Mouse (Mus musculus) cerebellum, adult 8-10 months (tissue): ENCODE measurements around the gene Zzef1.

Experiments used
- DNase-seq: peaks from one replicate; pipeline ENCODE4 v3.0.0; 2022

Gene Zzef1

GRCm38 (mm10) chr11:72923116-72923515 lies 127.1 kb downstream of the Zzef1 start:
- DNase-seq, result no peak

DNA sequence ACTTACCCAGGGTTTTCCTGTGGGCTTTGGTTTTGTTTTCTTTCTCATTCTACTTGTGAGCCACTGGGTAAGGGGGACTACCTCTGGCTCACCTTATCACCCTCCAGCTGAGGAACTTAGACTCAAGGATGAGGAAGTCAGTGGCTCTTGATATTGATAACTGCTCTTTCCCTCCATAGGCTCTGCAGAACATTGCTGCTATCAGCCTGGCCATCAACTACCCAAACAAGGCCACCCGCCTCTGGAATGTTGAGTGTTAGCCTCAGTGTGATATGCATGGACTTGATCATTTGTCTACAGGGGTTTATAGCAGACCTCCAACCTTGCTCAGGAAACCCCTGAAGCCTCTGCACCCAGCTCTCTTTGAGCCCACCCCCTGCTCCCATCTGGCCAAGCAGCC lies 128.4 kb downstream of the Zzef1 start:
- DNase-seq, result no peak

DNA sequence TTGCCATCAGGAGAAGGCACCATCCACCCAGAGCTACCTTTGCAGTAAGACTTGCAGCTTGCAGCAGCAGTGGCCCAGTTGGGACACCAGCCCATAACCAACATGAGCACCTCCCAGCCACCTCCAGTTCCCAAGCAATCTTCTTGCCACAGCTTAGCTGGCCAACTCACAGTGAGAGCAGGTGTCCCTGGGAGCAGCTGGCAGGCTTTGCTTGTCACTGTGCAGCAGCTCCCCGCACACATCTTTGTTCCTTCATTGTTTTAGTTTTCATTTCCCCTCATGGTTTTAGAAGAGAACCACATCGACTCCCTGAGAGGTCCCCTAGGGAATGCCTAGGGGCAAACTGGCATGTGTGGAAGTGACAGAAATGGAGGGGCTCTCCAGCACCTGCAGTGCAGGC lies 129.0 kb downstream of the Zzef1 start:
- no peak for DNase-seq

DNA sequence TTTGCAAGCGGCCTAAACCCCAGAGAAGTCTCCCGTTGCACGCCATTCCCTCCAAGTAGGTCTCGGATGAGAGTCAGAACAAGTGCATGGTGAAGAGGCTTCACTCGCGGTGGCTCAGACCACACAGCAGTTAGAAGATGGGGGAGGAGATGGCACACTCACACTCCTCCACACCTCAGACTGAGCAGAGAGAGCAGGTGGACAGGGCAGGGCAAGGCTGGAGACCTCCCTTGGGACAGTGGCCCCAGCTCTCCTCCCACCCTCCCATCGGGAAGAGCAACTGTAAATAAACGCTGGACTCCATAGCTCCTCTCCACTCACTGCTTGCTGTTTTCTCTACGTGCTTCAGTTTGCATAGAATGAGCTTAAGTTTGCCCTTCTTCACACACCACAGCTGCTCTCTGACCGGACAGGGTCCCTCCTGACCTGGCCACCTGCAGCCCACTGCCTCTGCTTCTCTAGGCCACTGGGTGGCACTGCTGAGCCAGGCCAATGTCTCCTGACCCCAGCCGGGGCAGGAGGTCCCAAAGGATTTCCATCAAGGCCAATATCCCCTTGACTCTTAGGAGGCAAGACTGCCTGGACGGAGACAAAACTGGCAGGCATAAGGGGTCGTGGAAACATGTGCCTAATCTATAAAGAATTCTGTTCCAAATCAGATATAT lies 130.3 kb downstream of the Zzef1 start:
- DNase-seq, result peak; percentile 54

DNA sequence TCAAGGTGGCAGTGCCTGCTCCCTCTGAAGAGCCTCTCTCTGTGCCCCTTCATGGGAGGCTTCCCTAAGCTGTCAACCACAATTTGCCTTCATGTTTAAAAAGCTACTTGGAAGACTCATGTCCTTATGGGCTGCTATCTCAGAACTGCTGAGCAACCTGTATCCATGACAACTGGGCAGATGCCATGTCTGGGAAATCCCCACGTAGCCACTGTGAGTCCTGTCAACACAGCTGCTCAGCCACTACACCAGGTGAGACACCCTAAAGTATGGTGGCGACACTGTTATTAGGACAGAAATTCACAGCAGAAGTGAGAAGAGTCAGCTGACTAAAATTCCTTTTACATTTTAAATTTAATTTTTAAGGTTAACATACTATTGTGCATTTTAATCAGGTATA lies 132.5 kb downstream of the Zzef1 start:
- DNase-seq, result no peak

- DNase-seq, result no peak
Observed at GRCm38 (mm10) chr11:72940208-72941143, 144.4 kb downstream of the Zzef1 start.

DNA sequence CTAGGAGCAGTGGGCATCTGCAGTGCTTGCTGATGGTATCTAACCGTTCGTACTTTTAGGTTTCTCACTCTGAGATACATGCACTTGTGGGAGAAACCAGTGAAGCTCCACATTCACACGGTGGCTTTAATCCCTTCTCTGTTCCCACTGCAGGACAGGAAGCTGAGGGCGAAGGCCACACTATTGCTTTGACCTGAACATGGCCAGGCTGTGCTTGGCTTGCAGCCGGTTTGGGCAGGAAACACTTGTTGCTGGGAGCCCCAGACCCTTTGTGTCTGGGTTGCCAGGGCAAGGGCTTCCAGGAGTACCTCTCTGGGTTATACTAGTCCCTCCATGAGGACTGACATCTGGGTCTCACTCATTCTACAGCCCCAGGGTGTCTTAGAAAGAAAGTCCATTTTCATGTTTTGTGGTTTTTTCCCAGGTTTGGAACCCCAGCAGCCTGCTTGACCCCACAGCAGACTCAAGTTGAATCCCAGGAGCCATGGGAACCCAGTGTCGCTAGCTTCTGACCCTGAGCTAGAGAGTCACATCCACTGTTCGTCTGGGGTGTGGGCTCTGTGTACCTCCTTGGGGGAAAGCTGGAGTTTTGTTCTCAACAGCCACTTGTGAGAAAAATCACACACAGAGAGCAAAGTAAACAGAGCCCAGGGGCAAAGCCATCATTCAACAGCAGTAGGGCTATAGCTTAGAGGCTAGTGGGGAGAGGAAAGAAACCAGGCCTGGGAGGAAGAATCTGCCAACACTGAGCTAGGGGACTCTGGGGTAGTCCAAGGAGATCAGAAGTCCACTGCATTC lies 149.2 kb downstream of the Zzef1 start:
- DNase-seq, result no peak

DNA sequence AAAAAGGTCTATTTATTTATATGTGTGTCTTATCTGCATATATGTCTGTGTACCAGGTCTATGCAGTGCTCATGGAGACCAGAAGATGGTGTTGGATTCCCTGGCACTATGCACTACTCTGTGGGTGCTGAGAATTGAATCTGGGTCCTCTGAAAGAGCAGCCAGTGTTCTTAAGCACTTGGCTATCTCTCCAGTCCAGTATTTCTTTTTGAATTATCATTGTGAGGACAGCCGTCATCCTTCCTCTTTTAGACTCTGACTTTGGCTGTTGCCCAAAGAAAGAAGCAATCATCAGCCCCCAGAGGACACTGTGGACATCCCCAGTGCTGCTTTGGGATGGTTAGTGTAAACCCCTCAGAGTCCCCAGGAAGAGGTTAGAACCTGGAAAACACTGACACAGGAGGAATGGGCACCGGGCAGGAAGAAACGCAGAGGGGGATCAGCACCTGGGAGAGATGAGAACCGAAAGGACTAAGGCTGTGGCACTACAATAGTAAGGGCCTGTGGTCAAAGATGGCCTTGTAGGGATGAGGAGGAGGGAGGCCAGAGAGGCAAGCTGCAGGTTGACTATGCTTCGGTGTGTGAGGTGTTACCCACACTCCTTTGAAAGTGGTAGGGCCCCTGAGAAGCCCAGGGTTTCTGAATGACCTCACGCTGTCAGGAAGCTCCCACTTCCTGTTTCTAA lies 150.0 kb downstream of the Zzef1 start:
- DNase-seq, result no peak

- no peak for DNase-seq
Observed at GRCm38 (mm10) chr11:72946560-72947119, 150.6 kb downstream of the Zzef1 start.

GRCm38 (mm10) chr11:72947840-72948239 lies 151.8 kb downstream of the Zzef1 start:
- no peak for DNase-seq

- no peak for DNase-seq
Observed at GRCm38 (mm10) chr11:72948254-72948653, 152.2 kb downstream of the Zzef1 start.

DNA sequence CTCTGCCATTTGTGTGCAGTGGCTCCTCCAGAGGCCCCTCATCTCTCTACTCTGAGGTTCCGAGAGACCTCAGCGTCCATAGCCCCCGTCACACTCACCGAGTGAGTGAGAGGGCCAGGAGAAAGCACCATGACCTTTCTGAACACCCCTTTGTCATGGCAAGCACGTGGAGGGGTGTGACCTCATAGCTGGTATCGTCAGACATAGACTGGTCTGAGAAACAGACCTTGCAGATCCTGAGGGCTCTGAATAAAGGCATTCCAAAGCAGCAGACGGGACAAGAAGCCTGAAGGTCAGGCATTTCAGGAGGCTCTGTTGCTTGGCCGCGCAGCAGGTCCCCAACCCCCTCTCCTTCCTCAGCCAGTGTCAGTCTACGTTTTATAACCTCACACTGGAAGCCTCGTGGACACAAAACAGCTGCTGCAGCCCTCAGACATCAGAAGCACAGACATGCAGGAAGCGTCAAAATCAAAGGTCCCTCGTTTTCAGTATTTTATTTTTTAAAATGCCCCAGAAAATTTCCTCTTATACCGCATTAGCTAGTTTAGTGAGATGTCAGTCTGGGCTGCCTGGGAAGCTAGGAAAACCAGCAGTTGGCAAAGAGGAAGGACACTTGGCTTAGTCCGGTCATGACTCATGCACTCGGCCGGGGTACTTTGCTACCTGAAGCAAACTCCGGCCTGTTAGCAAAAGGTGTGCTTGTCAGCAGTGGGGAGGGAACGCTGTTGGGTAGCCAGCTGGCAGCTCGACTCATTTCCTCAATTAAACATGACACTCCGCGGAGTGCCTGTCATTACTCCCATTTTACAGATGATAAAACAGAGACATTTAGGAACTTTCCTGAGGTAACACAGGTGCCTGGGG lies 155.3 kb downstream of the Zzef1 start:
- DNase-seq, result peak; percentile 30

DNA sequence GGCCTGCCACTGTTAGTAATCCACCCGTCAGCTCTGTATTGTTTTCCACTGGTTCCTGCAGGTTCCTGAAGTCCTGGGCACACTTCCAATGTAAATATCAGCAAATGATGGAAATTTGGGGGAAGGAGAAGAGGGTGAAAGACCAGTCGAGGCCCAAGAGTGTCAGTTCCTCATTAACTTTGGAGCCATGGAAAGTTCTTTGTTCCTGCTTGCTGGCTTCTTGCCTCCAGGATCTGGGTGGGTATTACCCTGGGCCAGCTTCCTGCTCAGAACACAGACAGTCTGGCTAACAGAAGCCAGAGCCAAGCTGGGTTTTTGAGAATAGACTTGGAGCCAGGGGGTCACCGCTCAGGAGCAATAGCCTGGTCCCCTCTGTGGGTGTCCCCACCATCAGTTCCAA lies 156.2 kb downstream of the Zzef1 start:
- no peak for DNase-seq

GRCm38 (mm10) chr11:72952697-72953096 lies 156.7 kb downstream of the Zzef1 start:
- no peak for DNase-seq

DNA sequence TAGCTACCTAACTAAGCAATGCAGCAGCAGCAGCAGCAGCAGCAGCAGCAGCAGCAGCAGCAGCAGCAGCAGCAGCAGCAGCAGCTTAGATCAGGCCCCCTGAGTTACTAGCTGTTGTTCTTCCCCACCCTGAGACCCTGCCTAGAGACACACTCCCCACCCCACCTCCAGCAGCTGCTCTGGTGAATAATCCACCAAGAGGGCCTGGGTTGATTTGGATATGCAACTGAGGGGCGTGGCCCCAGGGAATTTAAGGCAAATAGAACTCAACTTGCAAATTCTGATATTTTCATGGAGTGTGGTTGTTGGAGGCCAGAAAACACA lies 157.1 kb downstream of the Zzef1 start:
- no peak for DNase-seq

DNA sequence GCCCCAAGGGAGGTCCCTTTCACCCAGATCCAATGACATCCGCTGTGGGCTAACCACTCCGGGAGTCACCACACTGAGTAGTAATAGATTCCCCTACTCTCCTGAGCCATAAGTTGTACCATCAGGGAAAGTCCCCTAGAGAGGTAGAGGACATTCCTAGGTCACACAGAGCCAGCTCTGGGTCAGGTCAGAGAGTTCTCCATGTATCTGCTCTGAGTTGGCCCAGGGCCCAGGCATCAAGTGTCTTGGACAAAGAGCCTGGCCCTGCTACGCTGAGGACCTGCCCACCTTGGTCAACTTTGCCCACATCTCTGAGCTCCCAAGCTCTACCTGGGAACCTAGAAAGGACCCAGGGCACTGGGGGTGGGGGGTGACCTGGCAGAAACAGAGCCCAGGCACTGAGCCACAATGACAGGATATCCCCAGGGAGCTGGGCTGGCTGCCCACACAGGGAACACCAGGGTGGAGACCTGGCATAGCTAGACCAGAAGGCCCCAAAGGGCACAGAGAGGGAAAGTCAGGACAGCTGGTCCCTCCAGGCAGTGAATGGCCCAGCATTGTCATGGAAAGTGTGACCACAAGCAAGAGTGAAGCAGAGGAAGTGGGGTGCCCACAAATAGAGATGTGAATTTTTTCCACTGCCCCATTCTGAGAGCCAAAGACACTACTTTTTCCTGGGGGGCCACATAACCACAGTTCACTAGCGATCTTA lies 157.6 kb downstream of the Zzef1 start:
- peak; percentile 20 for DNase-seq

DNA sequence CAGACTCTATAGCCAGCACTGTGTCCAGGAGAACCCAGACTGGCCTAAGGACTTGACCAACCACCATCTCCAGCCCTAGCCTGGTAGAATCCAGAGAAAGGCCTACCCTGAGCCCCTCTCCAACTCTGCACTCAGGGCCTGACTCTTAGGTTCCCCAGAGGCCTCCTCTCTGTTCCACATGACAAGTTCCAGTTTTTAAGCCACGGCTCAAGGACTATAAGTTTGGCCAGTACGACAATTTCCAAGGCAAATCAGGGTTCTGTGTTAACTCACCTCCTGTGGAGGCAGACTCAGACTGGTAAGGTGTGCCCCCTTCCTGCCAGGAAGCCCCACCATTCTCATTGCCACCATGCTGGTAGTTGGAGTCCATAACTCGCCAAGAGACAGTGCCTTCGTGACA lies 158.2 kb downstream of the Zzef1 start:
- no peak for DNase-seq

- DNase-seq, result no peak
Observed at GRCm38 (mm10) chr11:72955339-72955974, 159.4 kb downstream of the Zzef1 start.

- no peak for DNase-seq
Observed at GRCm38 (mm10) chr11:72957318-72957717, 161.3 kb downstream of the Zzef1 start.

DNA sequence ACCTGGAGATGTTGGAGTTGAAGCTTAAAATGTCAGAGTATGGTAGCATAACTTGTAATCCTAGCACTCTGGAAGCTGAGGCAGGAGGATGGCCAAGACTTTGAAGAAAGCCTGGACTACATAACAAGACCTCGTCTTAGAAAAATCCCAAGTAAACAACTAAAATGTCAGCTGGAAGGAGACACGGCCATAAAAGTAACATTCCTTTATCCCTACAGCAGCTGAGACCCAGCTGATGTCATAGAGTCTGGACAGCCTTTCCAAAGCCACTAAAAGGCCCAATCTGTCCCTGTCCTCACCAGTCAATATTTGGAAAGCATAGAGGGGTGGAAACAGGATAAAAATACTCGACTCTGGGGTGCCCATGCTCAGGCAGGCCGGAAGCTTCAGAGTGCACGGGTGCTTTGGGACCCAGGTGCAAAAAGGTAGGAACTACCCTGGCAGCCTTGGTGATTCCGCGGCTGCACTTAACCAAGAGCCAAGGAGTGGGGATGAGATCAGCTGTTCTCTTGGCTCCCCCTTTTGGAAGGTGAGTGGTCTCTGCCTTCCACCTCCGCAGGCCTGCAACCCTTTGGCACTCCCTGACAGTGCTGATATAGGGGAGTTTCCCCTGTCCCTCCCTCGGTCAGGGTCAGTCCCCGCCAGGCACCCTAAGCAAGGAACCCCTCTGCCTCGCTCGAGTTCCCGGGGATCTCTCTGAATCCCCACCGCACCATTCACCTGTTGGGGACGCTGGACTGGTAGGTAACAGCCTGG lies 164.1 kb downstream of the Zzef1 start:
- DNase-seq, result no peak
